Mouse (Mus musculus): ENCODE results near the gene Fbxo47. TPM values are rescaled to one million over a fixed set of nuclear protein-coding genes. Genes with fewer than 3 reads are reported as not detected.
"Not testable (repeated sequence)": the region's sequence is repeated elsewhere in the genome, so short reads cannot be mapped to it uniquely, and the experiment has no call there.

Fbxo47 gene
- total RNA-seq, 1 experiment from 2014 or later = 0.09 TPM

- no peak for ATAC-seq (replicated peaks; ENCODE audit: low read depth, poor library complexity, severe bottlenecking)
Observed at GRCm38 (mm10) chr11:97884601-97885185, 739 bp upstream of the Fbxo47 start.

GRCm38 (mm10) chr11:97883542-97883917 is 424 bp downstream of the Fbxo47 start:
- ATAC-seq (replicated peaks; ENCODE audit: low read depth, poor library complexity, severe bottlenecking) = peak; percentile 57

- ATAC-seq (replicated peaks; ENCODE audit: low read depth, poor library complexity, severe bottlenecking) = no peak
Observed at GRCm38 (mm10) chr11:97880362-97880761, 3.6 kb downstream of the Fbxo47 start.

GRCm38 (mm10) chr11:97877341-97877740 is 6.6 kb downstream of the Fbxo47 start:
- no peak for ATAC-seq (replicated peaks; ENCODE audit: low read depth, poor library complexity, severe bottlenecking)

GRCm38 (mm10) chr11:97874396-97874795 is 9.6 kb downstream of the Fbxo47 start:
- ATAC-seq (replicated peaks; ENCODE audit: low read depth, poor library complexity, severe bottlenecking) = no peak

- ATAC-seq (replicated peaks; ENCODE audit: low read depth, poor library complexity, severe bottlenecking) = not testable (repeated sequence)
Observed at GRCm38 (mm10) chr11:97872378-97872777, 11.6 kb downstream of the Fbxo47 start.

GRCm38 (mm10) chr11:97867591-97867990 is 16.4 kb downstream of the Fbxo47 start:
- ATAC-seq (replicated peaks; ENCODE audit: low read depth, poor library complexity, severe bottlenecking) = no peak

- no peak for ATAC-seq (replicated peaks; ENCODE audit: low read depth, poor library complexity, severe bottlenecking)
Observed at GRCm38 (mm10) chr11:97866091-97866888, 17.7 kb downstream of the Fbxo47 start.

GRCm38 (mm10) chr11:97865421-97865820 is 18.5 kb downstream of the Fbxo47 start:
- no peak for ATAC-seq (replicated peaks; ENCODE audit: low read depth, poor library complexity, severe bottlenecking)

- ATAC-seq (replicated peaks; ENCODE audit: low read depth, poor library complexity, severe bottlenecking) = no peak
Observed at GRCm38 (mm10) chr11:97862148-97862547, 21.8 kb downstream of the Fbxo47 start.

- ATAC-seq (replicated peaks; ENCODE audit: low read depth, poor library complexity, severe bottlenecking) = no peak
Observed at GRCm38 (mm10) chr11:97855473-97855872, 28.5 kb downstream of the Fbxo47 start.

GRCm38 (mm10) chr11:97851601-97852000 is 32.4 kb downstream of the Fbxo47 start:
- ATAC-seq (replicated peaks; ENCODE audit: low read depth, poor library complexity, severe bottlenecking) = no peak

- ATAC-seq (replicated peaks; ENCODE audit: low read depth, poor library complexity, severe bottlenecking) = no peak
Observed at GRCm38 (mm10) chr11:97850367-97850766, 33.6 kb downstream of the Fbxo47 start.

- no peak for ATAC-seq (replicated peaks; ENCODE audit: low read depth, poor library complexity, severe bottlenecking)
Observed at GRCm38 (mm10) chr11:97842001-97842400, 42.0 kb downstream of the Fbxo47 start.

GRCm38 (mm10) chr11:97840991-97841661 is 42.8 kb downstream of the Fbxo47 start:
- peak; percentile 83 for ATAC-seq (replicated peaks; ENCODE audit: low read depth, poor library complexity, severe bottlenecking)

GRCm38 (mm10) chr11:97840539-97840954 is 43.4 kb downstream of the Fbxo47 start, which contains the start of gene B230217C12Rik:
TSS of gene B230217C12Rik (plus strand) at chr11:97840780.
- ATAC-seq (replicated peaks; ENCODE audit: low read depth, poor library complexity, severe bottlenecking) = no peak; the same call in 1 of the 2 replicates

- no peak for ATAC-seq (replicated peaks; ENCODE audit: low read depth, poor library complexity, severe bottlenecking)
Observed at GRCm38 (mm10) chr11:97840135-97840490, 43.8 kb downstream of the Fbxo47 start.

- no peak for ATAC-seq (replicated peaks; ENCODE audit: low read depth, poor library complexity, severe bottlenecking)
Observed at GRCm38 (mm10) chr11:97839441-97840134, 44.4 kb downstream of the Fbxo47 start.

GRCm38 (mm10) chr11:97838779-97839440 is 45.0 kb downstream of the Fbxo47 start:
- no peak for ATAC-seq (replicated peaks; ENCODE audit: low read depth, poor library complexity, severe bottlenecking)

- ATAC-seq (replicated peaks; ENCODE audit: low read depth, poor library complexity, severe bottlenecking) = peak; percentile 15; the same call in 1 of the 2 replicates
Observed at GRCm38 (mm10) chr11:97837641-97838149, 46.3 kb downstream of the Fbxo47 start.

Data from common myeloid progenitor, adult 5-6 weeks (primary cell).